Mouse (Mus musculus): ENCODE measurements at regions not wholly inside any gene's neighbourhood (a gene's known extent, or its start where the extent isn't known, plus 50 kb on each side); places are given as distances from the start of the nearest gene placed in this dataset.

DNA sequence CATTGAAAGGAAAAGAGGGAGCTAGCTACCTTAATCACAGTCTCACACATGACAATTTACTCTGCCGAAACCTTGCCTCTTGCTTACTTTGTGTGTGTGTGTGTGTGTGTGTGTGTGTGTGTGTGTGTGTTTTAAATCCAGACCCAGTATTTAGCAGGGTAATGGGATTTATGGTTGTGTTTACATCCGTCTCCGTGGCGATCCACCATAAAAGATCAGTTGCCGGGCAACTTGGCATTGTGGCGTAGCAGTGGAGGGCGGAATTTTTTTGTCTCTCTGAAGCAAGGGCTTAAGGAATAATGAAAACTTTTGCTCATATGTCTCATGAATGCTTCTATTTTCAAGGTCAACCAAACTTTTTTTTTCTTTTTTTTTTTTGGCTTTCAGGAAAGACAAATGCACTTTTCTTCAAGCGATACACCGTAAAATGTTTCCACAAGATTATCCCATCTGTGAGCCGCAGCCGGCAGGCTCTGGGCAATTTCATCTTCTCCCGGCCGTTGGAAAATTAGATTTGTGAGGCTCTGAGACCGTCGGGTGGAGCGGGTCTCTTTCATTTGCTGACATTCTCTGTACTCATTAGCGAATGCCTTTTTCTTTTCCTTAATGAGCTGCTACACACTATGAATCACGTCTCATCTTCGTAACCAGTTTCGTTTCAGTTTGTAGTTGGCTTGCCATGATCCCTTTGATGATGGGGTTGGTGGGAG lies 53.9 kb upstream of the Ptch1 start:
- no peaks in the 10 kb centered on the region for H3K27me3 ChIP-seq (replicated peaks; ENCODE audit: control insufficient read depth, insufficient read depth, low read length)
- H3K27ac ChIP-seq (ENCODE audit: low read depth, low read length), result no peak overlapping the region
- ATAC-seq, result peak; percentile 75
- WGBS, result 5% methylated on average over 20 of the region's 20 CpGs
- no peaks in the 10 kb centered on the region for H3K9me3 ChIP-seq (replicated peaks; ENCODE audit: control insufficient read depth, low read length)
- H3K36me3 ChIP-seq (ENCODE audit: control insufficient read depth, insufficient read depth, low read length), result no peaks in the 10 kb centered on the region
- H3K9ac ChIP-seq (ENCODE audit: low read length), result no peak overlapping the region
- peak; percentile 79 for DNase-seq (ENCODE audit: low spot score)
- no peaks in the 10 kb centered on the region for H3K4me1 ChIP-seq (ENCODE audit: control insufficient read depth, insufficient read depth, low read length)
- H3K4me2 ChIP-seq (ENCODE audit: low read length), result peak overlapping the region; percentile 50
- H3K4me3 ChIP-seq (ENCODE audit: low read depth, low read length), result peak overlapping the region; percentile 15

DNA sequence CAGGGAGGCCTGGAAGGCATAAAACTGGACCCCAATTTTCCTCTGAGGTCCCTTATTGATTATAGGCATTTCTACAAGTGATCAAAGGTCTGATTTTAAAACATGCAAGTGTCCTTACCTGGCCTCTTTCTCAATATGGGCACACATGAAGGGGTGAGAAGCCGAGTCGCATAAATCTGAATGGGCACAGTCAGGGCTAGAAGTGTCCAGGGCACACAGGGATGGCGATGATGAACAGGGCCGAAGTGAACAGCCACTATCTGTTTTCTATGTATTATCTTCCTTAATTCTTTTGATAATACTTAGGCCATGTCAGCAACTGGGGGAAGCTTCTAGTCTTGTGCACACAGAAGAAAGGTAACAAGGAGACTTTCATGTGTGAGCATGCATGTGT lies 54.5 kb upstream of the Ptch1 start:
- Histone ChIP-seq H3K9me3 (replicated peaks; ENCODE audit: control insufficient read depth, low read length) (no peaks in the 10 kb centered on the region), H3K27me3 (replicated peaks; ENCODE audit: control insufficient read depth, insufficient read depth, low read length) (no peaks in the 10 kb centered on the region), H3K4me3 (ENCODE audit: low read depth, low read length) (peak overlapping the region; percentile 15; the same call in 1 of the 2 replicates), H3K9ac (ENCODE audit: low read length) (no peak overlapping the region), H3K4me2 (ENCODE audit: low read length) (peak overlapping the region; percentile 50), H3K27ac (ENCODE audit: low read depth, low read length) (no peak overlapping the region), H3K36me3 (ENCODE audit: control insufficient read depth, insufficient read depth, low read length) (no peaks in the 10 kb centered on the region), H3K4me1 (ENCODE audit: control insufficient read depth, insufficient read depth, low read length) (no peaks in the 10 kb centered on the region)
- ATAC-seq, result no peak
- no peak for DNase-seq (ENCODE audit: low spot score)
- WGBS, result 73% methylated on average over 4 of the region's 4 CpGs

DNA sequence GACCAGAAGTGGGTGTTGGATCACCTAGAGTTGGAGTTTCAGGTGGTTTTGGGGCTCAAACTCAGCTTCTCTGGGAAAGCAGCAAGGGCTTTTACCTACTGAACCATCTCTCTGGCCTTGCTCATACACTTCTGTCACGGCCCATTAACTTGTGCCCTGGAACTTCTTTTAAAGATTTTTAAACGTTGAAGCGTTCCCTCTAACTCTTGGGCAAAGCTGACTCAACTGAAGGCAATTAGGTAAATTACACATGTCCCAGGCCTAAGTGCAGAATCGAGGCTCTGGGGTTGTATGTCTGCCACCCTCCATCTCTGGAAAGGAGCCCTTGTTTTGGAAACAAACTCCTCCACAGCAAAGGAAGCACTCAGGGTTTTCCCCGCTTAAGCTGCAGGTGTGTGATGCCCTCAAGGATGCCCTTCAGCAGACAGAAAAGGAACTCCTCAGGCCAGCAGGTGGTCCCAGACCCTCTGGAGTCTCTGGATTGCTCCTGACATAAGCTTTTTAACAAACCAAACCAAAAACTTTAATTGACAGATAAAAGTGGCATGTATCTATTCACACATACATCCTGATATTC lies 58.5 kb upstream of the Ptch1 start:
- no peak overlapping the region for H3K4me3 ChIP-seq (ENCODE audit: low read depth, low read length)
- no peaks in the 10 kb centered on the region for H3K4me1 ChIP-seq (ENCODE audit: control insufficient read depth, insufficient read depth, low read length)
- no peaks in the 10 kb centered on the region for H3K27me3 ChIP-seq (replicated peaks; ENCODE audit: control insufficient read depth, insufficient read depth, low read length)
- H3K9ac ChIP-seq (ENCODE audit: low read length), result no peak overlapping the region
- no peaks in the 10 kb centered on the region for H3K9me3 ChIP-seq (replicated peaks; ENCODE audit: control insufficient read depth, low read length)
- ATAC-seq (no peak), DNase-seq (ENCODE audit: low spot score) (no peak)
- no peak overlapping the region for H3K4me2 ChIP-seq (ENCODE audit: low read length)
- no peaks in the 10 kb centered on the region for H3K36me3 ChIP-seq (ENCODE audit: control insufficient read depth, insufficient read depth, low read length)
- no peak overlapping the region for H3K27ac ChIP-seq (ENCODE audit: low read depth, low read length)
- WGBS, result 46% methylated on average over 5 of the region's 5 CpGs

DNA sequence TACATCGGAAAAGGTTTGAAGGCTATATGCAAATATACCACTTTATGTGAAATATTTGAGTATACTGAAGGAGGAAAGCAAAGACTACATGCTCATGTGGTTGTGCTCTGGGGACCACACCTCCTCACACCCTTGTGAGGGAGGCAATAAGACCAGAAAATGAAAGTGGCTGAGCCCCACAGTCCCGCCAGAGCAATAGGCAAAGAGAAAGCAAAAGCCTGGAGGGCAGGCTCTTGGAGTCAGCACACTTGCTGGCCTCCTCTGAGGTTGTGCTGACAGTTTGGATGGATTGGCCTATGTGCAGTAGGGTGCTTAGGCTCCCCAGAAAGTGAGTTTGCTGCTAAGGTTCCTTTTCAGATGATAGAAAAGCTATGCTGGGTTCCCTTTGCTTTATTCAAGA lies 60.9 kb upstream of the Ptch1 start:
- H3K36me3 ChIP-seq (ENCODE audit: control insufficient read depth, insufficient read depth, low read length), result no peaks in the 10 kb centered on the region

DNA sequence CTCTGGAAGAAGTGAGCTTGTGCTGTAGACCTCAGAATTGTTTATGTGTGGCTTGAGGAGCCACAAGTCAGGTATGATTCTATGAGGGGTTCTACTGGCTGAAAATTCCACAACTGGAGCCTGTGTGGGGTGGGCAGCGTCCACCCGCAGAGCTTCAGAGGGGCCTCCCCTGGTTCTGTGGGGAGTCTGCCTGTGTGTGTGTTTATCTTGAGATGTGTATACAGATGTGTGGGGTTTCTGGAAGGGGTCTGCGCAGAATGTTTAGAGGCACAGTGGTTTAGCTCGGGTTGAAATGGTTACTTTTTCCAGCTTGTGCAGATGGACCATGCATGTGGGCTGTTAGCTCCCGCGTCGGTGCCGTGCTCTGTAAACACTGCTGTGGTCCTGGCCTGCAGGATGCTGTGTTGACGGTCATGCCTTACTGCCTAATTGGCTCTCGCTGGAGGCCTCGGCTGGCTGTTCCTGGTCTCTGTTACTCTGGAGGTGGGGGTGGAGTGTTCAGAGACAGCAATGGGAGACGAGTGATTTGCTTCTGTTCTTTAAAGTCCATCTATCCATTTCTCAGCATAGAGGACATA lies 68.3 kb upstream of the Ptch1 start:
- Histone ChIP-seq H3K4me1 (ENCODE audit: control insufficient read depth, insufficient read depth, low read length) (no peaks in the 10 kb centered on the region), H3K27ac (ENCODE audit: low read depth, low read length) (no peak overlapping the region), H3K4me3 (ENCODE audit: low read depth, low read length) (no peak overlapping the region), H3K4me2 (ENCODE audit: low read length) (no peak overlapping the region), H3K36me3 (ENCODE audit: control insufficient read depth, insufficient read depth, low read length) (no peaks in the 10 kb centered on the region), H3K9ac (ENCODE audit: low read length) (no peak overlapping the region), H3K27me3 (replicated peaks; ENCODE audit: control insufficient read depth, insufficient read depth, low read length) (no peaks in the 10 kb centered on the region), H3K9me3 (replicated peaks; ENCODE audit: control insufficient read depth, low read length) (no peaks in the 10 kb centered on the region)
- DNase-seq (ENCODE audit: low spot score), result peak; percentile 4
- no peak for ATAC-seq
- 57% methylated on average over 12 of the region's 12 CpGs for WGBS

More for the DNA sequence above, 60.9 kb upstream of the Ptch1 start:
- H3K4me3 ChIP-seq (ENCODE audit: low read depth, low read length), result no peak overlapping the region
- 94% methylated on average over 2 of the region's 2 CpGs for WGBS
- no peaks in the 10 kb centered on the region for H3K27me3 ChIP-seq (replicated peaks; ENCODE audit: control insufficient read depth, insufficient read depth, low read length)
- no peak for ATAC-seq
- H3K9me3 ChIP-seq (replicated peaks; ENCODE audit: control insufficient read depth, low read length), result no peaks in the 10 kb centered on the region
- H3K27ac ChIP-seq (ENCODE audit: low read depth, low read length), result no peak overlapping the region
- H3K9ac ChIP-seq (ENCODE audit: low read length), result no peak overlapping the region
- no peaks in the 10 kb centered on the region for H3K4me1 ChIP-seq (ENCODE audit: control insufficient read depth, insufficient read depth, low read length)
- no peak overlapping the region for H3K4me2 ChIP-seq (ENCODE audit: low read length)
- DNase-seq (ENCODE audit: low spot score), result no peak

DNA sequence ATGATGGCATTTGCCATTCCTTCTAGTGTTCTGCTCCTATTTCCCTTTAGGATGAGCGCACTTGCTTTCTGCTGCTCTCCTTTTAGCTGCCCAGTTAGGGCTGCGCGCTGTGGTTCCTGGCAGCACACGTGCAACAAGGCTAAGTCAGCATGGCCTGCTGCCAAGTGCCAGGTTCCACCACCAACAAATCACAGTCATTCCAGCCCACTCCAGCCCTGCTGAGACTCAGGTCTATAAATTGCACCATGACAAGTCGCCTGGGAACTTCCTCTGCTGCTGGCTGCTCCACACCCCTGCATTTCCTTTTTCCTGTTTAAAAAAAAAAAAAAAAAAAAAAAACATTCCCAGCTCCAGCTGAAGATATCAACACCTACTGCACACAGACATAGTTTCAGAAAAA lies 69.2 kb upstream of the Ptch1 start:
- Histone ChIP-seq H3K9ac (ENCODE audit: low read length) (no peak overlapping the region), H3K27ac (ENCODE audit: low read depth, low read length) (no peak overlapping the region), H3K27me3 (replicated peaks; ENCODE audit: control insufficient read depth, insufficient read depth, low read length) (no peaks in the 10 kb centered on the region), H3K4me1 (ENCODE audit: control insufficient read depth, insufficient read depth, low read length) (no peaks in the 10 kb centered on the region), H3K9me3 (replicated peaks; ENCODE audit: control insufficient read depth, low read length) (no peaks in the 10 kb centered on the region), H3K4me2 (ENCODE audit: low read length) (no peak overlapping the region), H3K36me3 (ENCODE audit: control insufficient read depth, insufficient read depth, low read length) (no peaks in the 10 kb centered on the region), H3K4me3 (ENCODE audit: low read depth, low read length) (no peak overlapping the region)
- 46% methylated on average over 5 of the region's 5 CpGs for WGBS
- DNase-seq (ENCODE audit: low spot score), result peak; percentile 67
- no peak; the same call in 1 of the 2 replicates for ATAC-seq

DNA sequence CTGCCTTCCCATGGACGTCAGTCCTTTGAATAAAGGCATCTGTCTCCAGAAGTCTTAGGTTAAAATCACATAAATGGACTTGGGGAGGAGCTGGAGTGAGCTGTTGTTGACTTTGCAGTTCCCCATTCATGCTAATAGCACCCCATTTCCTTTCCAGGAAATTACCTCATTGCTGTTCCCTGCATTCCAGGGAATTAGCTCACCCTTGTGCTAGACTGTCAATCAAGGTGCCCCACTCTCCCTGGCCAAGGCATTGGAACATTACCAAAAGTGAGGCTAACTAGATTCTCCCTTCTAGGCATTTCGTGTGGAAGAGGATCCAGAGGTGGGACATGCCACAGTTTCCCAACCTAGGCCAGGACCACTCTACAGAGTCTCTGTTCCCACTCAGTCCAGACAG lies 70.0 kb upstream of the Ptch1 start:
- DNase-seq (ENCODE audit: low spot score), result peak; percentile 70
- 24% methylated on average over 2 of the region's 2 CpGs for WGBS
- H3K4me1 ChIP-seq (ENCODE audit: control insufficient read depth, insufficient read depth, low read length), result no peaks in the 10 kb centered on the region
- ATAC-seq, result peak; percentile 58; the same call in 1 of the 2 replicates
- H3K9ac ChIP-seq (ENCODE audit: low read length), result no peak overlapping the region
- H3K4me3 ChIP-seq (ENCODE audit: low read depth, low read length), result no peak overlapping the region
- H3K27ac ChIP-seq (ENCODE audit: low read depth, low read length), result no peak overlapping the region
- no peaks in the 10 kb centered on the region for H3K36me3 ChIP-seq (ENCODE audit: control insufficient read depth, insufficient read depth, low read length)
- no peaks in the 10 kb centered on the region for H3K27me3 ChIP-seq (replicated peaks; ENCODE audit: control insufficient read depth, insufficient read depth, low read length)
- no peak overlapping the region for H3K4me2 ChIP-seq (ENCODE audit: low read length)
- H3K9me3 ChIP-seq (replicated peaks; ENCODE audit: control insufficient read depth, low read length), result no peaks in the 10 kb centered on the region

DNA sequence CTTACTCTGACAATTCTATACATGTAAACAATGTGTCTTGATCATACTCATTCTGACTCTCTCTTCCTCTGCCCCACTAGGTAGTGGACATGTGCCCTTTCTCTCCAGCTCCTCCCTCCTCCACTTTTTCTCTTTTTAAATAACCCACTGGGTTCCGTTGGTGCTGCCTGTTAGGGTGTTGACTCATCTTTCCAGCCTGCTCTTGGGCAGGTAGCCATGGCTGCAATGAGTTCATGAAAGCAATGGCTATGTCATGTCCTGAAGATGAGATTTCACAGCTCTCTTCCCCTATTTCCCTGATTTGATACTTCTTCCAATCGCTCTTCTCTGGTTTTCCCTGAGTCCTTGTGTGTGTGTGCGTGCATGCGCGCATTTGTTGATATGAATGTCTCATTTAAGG lies 70.9 kb upstream of the Ptch1 start:
- no peaks in the 10 kb centered on the region for H3K4me1 ChIP-seq (ENCODE audit: control insufficient read depth, insufficient read depth, low read length)
- ATAC-seq, result no peak
- 93% methylated on average over 5 of the region's 5 CpGs for WGBS
- no peak overlapping the region for H3K4me2 ChIP-seq (ENCODE audit: low read length)
- H3K36me3 ChIP-seq (ENCODE audit: control insufficient read depth, insufficient read depth, low read length), result no peaks in the 10 kb centered on the region
- H3K9ac ChIP-seq (ENCODE audit: low read length), result no peak overlapping the region
- H3K27me3 ChIP-seq (replicated peaks; ENCODE audit: control insufficient read depth, insufficient read depth, low read length), result no peaks in the 10 kb centered on the region
- H3K27ac ChIP-seq (ENCODE audit: low read depth, low read length), result no peak overlapping the region
- DNase-seq (ENCODE audit: low spot score), result no peak
- H3K9me3 ChIP-seq (replicated peaks; ENCODE audit: control insufficient read depth, low read length), result no peaks in the 10 kb centered on the region
- H3K4me3 ChIP-seq (ENCODE audit: low read depth, low read length), result no peak overlapping the region

DNA sequence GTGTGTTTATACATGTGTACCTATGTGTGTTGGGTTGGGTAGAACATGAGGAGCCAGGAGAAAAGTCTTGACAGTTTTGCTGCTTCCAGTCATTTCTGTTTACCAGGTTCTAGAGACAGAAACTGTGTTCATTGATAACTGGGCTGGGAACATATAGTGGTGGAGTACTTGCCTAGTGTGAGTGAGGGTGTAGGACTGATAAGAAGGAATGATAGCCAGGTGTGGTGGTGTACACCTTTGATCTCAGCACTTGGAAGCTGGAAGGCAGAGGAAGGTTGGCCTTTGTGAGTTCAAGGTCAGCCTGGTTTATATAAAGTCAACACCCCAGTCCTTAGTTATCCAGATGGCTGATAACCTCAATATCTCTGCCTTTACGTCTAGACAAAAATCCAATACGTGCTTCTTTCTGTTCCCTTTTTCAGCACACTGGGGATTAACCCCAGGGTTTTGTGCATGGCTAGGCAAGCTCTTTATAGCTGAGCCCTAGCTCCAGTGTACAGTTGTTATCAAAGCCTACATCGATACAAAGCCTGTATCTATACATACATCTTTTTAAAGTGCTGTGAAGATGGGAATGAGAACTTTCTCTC lies 75.8 kb upstream of the Ptch1 start:
- no peaks in the 10 kb centered on the region for H3K27me3 ChIP-seq (replicated peaks; ENCODE audit: control insufficient read depth, insufficient read depth, low read length)
- no peaks in the 10 kb centered on the region for H3K9me3 ChIP-seq (replicated peaks; ENCODE audit: control insufficient read depth, low read length)
- no peaks in the 10 kb centered on the region for H3K36me3 ChIP-seq (ENCODE audit: control insufficient read depth, insufficient read depth, low read length)
- no peaks in the 10 kb centered on the region for H3K4me1 ChIP-seq (ENCODE audit: control insufficient read depth, insufficient read depth, low read length)
- no peak overlapping the region for H3K4me2 ChIP-seq (ENCODE audit: low read length)
- no peak overlapping the region for H3K27ac ChIP-seq (ENCODE audit: low read depth, low read length)
- no peak overlapping the region for H3K9ac ChIP-seq (ENCODE audit: low read length)
- DNase-seq (ENCODE audit: low spot score) (no peak), ATAC-seq (no peak)
- H3K4me3 ChIP-seq (ENCODE audit: low read depth, low read length), result no peak overlapping the region
- 80% methylated on average over 3 of the region's 3 CpGs for WGBS
